Mouse (Mus musculus): ENCODE data around the gene Raph1. TPM values are rescaled to one million over a fixed set of nuclear protein-coding genes. Genes with fewer than 3 reads are reported as not detected.

Gene Raph1
- polyA plus RNA-seq, 1 experiment from 2014 or later = 23.6 TPM

GRCm38 (mm10) chr1:60539272-60539671 is 27.6 kb downstream of the Raph1 start:
- TF ChIP-seq EP300 (IDR thresholded peaks at IDR 0.05) (no peak), CTCF (IDR thresholded peaks at IDR 0.05) (no peak)
- Histone ChIP-seq H3K4me2 (replicated peaks; ENCODE audit: low read depth, low read length) (no peak overlapping the region), H3K4me1 (ENCODE audit: insufficient read depth, low read depth, low read length) (no peaks in the 10 kb centered on the region), H3K27ac (ENCODE audit: low read length) (no peak overlapping the region), H3K4me3 (ENCODE audit: low read depth, low read length) (no peak overlapping the region), H3K27me3 (replicated peaks; ENCODE audit: insufficient read depth, low read length) (no peaks in the 10 kb centered on the region), H3K9ac (replicated peaks; ENCODE audit: low read depth) (no peak overlapping the region), H3K9me3 (ENCODE audit: low read length) (no peaks in the 10 kb centered on the region), H3K36me3 (ENCODE audit: insufficient read depth, low read length) (no peaks in the 10 kb centered on the region)
- DNase-seq (ENCODE audit: low spot score) (no peak), ATAC-seq (no peak)
- WGBS = 76% methylated on average over 3 of the region's 3 CpGs

- Histone ChIP-seq H3K4me2 (replicated peaks; ENCODE audit: low read depth, low read length) (no peak overlapping the region), H3K27ac (ENCODE audit: low read length) (no peak overlapping the region), H3K36me3 (ENCODE audit: insufficient read depth, low read length) (peaks cover 13% of the 10 kb centered on the region; the same call in 1 of the 2 replicates), H3K9me3 (ENCODE audit: low read length) (no peaks in the 10 kb centered on the region), H3K9ac (replicated peaks; ENCODE audit: low read depth) (no peak overlapping the region), H3K4me3 (ENCODE audit: low read depth, low read length) (no peak overlapping the region), H3K4me1 (ENCODE audit: insufficient read depth, low read depth, low read length) (no peaks in the 10 kb centered on the region), H3K27me3 (replicated peaks; ENCODE audit: insufficient read depth, low read length) (no peaks in the 10 kb centered on the region)
- ATAC-seq = no peak
- 92% methylated on average over 2 of the region's 2 CpGs for WGBS
- TF ChIP-seq EP300 (IDR thresholded peaks at IDR 0.05) (no peak), CTCF (IDR thresholded peaks at IDR 0.05) (peak; percentile 57)
- DNase-seq (ENCODE audit: low spot score) = no peak
Observed at GRCm38 (mm10) chr1:60534932-60535331, 32.0 kb downstream of the Raph1 start.

- H3K4me1 ChIP-seq (ENCODE audit: insufficient read depth, low read depth, low read length) = no peaks in the 10 kb centered on the region
- no peaks in the 10 kb centered on the region for H3K9me3 ChIP-seq (ENCODE audit: low read length)
- H3K36me3 ChIP-seq (ENCODE audit: insufficient read depth, low read length) = peaks cover 16% of the 10 kb centered on the region; the same call in 1 of the 2 replicates
- no peak overlapping the region for H3K4me2 ChIP-seq (replicated peaks; ENCODE audit: low read depth, low read length)
- no peak overlapping the region for H3K27ac ChIP-seq (ENCODE audit: low read length)
- no peak overlapping the region for H3K9ac ChIP-seq (replicated peaks; ENCODE audit: low read depth)
- no peaks in the 10 kb centered on the region for H3K27me3 ChIP-seq (replicated peaks; ENCODE audit: insufficient read depth, low read length)
- DNase-seq (ENCODE audit: low spot score) = no peak
- 78% methylated on average over 2 of the region's 2 CpGs for WGBS
- no peak for ATAC-seq
- TF ChIP-seq CTCF (IDR thresholded peaks at IDR 0.05) = no peak
- no peak for TF ChIP-seq EP300 (IDR thresholded peaks at IDR 0.05)
- H3K4me3 ChIP-seq (ENCODE audit: low read depth, low read length) = no peak overlapping the region
Observed at GRCm38 (mm10) chr1:60530636-60531035, 36.3 kb downstream of the Raph1 start.

- ATAC-seq = no peak
- 84% methylated on average over 6 of the region's 6 CpGs for WGBS
- Histone ChIP-seq H3K9me3 (ENCODE audit: low read length) (no peaks in the 10 kb centered on the region), H3K27ac (ENCODE audit: low read length) (no peak overlapping the region), H3K4me2 (replicated peaks; ENCODE audit: low read depth, low read length) (no peak overlapping the region), H3K36me3 (ENCODE audit: insufficient read depth, low read length) (peaks cover 18% of the 10 kb centered on the region; the same call in 1 of the 2 replicates), H3K27me3 (replicated peaks; ENCODE audit: insufficient read depth, low read length) (no peaks in the 10 kb centered on the region), H3K4me1 (ENCODE audit: insufficient read depth, low read depth, low read length) (no peaks in the 10 kb centered on the region), H3K4me3 (ENCODE audit: low read depth, low read length) (no peak overlapping the region), H3K9ac (replicated peaks; ENCODE audit: low read depth) (no peak overlapping the region)
- DNase-seq (ENCODE audit: low spot score) = no peak
- TF ChIP-seq EP300 (IDR thresholded peaks at IDR 0.05) = no peak
- TF ChIP-seq CTCF (IDR thresholded peaks at IDR 0.05) = no peak
Observed at GRCm38 (mm10) chr1:60530107-60530506, 36.8 kb downstream of the Raph1 start.

GRCm38 (mm10) chr1:60510584-60510983 is 56.3 kb downstream of the Raph1 start:
- ATAC-seq = no peak

GRCm38 (mm10) chr1:60503456-60503855 is 63.4 kb downstream of the Raph1 start:
- ATAC-seq (no peak), DNase-seq (ENCODE audit: low spot score) (no peak)
- no peaks in the 10 kb centered on the region for H3K27me3 ChIP-seq (replicated peaks; ENCODE audit: insufficient read depth, low read length)
- H3K27ac ChIP-seq (ENCODE audit: low read length) = no peak overlapping the region
- no peaks in the 10 kb centered on the region for H3K9me3 ChIP-seq (ENCODE audit: low read length)
- H3K9ac ChIP-seq (replicated peaks; ENCODE audit: low read depth) = no peak overlapping the region
- WGBS = 66% methylated on average over 5 of the region's 5 CpGs
- no peak overlapping the region for H3K4me3 ChIP-seq (ENCODE audit: low read depth, low read length)
- H3K4me2 ChIP-seq (replicated peaks; ENCODE audit: low read depth, low read length) = no peak overlapping the region
- TF ChIP-seq EP300 (IDR thresholded peaks at IDR 0.05) (no peak), CTCF (IDR thresholded peaks at IDR 0.05) (no peak)
- no peaks in the 10 kb centered on the region for H3K4me1 ChIP-seq (ENCODE audit: insufficient read depth, low read depth, low read length)
- H3K36me3 ChIP-seq (ENCODE audit: insufficient read depth, low read length) = peaks cover 24% of the 10 kb centered on the region; the same call in 1 of the 2 replicates

More at GRCm38 (mm10) chr1:60510584-60510983, 56.3 kb downstream of the Raph1 start:
- H3K9ac ChIP-seq (replicated peaks; ENCODE audit: low read depth) = no peak overlapping the region
- TF ChIP-seq EP300 (IDR thresholded peaks at IDR 0.05) (no peak), CTCF (IDR thresholded peaks at IDR 0.05) (no peak)
- no peak for DNase-seq (ENCODE audit: low spot score)
- H3K27me3 ChIP-seq (replicated peaks; ENCODE audit: insufficient read depth, low read length) = no peaks in the 10 kb centered on the region
- 0 out of 2 replicates have a peak, but pooled peaks cover 6% of the 10 kb centered on the region for H3K36me3 ChIP-seq (ENCODE audit: insufficient read depth, low read length)
- no peaks in the 10 kb centered on the region for H3K4me1 ChIP-seq (ENCODE audit: insufficient read depth, low read depth, low read length)
- H3K9me3 ChIP-seq (ENCODE audit: low read length) = no peaks in the 10 kb centered on the region
- H3K27ac ChIP-seq (ENCODE audit: low read length) = no peak overlapping the region
- H3K4me3 ChIP-seq (ENCODE audit: low read depth, low read length) = no peak overlapping the region
- no peak overlapping the region for H3K4me2 ChIP-seq (replicated peaks; ENCODE audit: low read depth, low read length)
- 57% methylated on average over 2 of the region's 2 CpGs for WGBS

GRCm38 (mm10) chr1:60493421-60493820 is 73.5 kb downstream of the Raph1 start:
- Histone ChIP-seq H3K4me2 (replicated peaks; ENCODE audit: low read depth, low read length) (no peak overlapping the region), H3K9ac (replicated peaks; ENCODE audit: low read depth) (no peak overlapping the region), H3K36me3 (ENCODE audit: insufficient read depth, low read length) (peaks cover 34% of the 10 kb centered on the region), H3K4me1 (ENCODE audit: insufficient read depth, low read depth, low read length) (no peaks in the 10 kb centered on the region), H3K9me3 (ENCODE audit: low read length) (no peaks in the 10 kb centered on the region), H3K27ac (ENCODE audit: low read length) (no peak overlapping the region), H3K4me3 (ENCODE audit: low read depth, low read length) (no peak overlapping the region), H3K27me3 (replicated peaks; ENCODE audit: insufficient read depth, low read length) (no peaks in the 10 kb centered on the region)
- ATAC-seq (no peak), DNase-seq (ENCODE audit: low spot score) (no peak)
- TF ChIP-seq EP300 (IDR thresholded peaks at IDR 0.05) (no peak), CTCF (IDR thresholded peaks at IDR 0.05) (no peak)
- WGBS = 73% methylated on average over 6 of the region's 6 CpGs
